Mouse (Mus musculus) ES-E14 (cell line): ENCODE measurements at regions not wholly inside any gene's neighbourhood (a gene's known extent, or its start where the extent isn't known, plus 50 kb on each side); places are given as distances from the start of the nearest gene placed in this dataset.

ENCODE experiments used
- DNase-seq: peaks from one replicate; pipeline ENCODE4 v3.0.0-alpha.2; 2013; ENCODE audit warnings: low read depth, low spot score
- H3K27ac ChIP-seq: 2 replicates; pipeline ENCODE4 v1.5.1; 2012; ENCODE audit warnings: low read depth, mild to moderate bottlenecking, low read length, moderate library complexity, mixed read lengths; ENCODE audit not compliant: poor library complexity, insufficient read depth, severe bottlenecking
- H3K36me3 ChIP-seq: 2 replicates; pipeline ENCODE4 v1.6.1; 2012; ENCODE audit warnings: mild to moderate bottlenecking, low read length, moderate library complexity, mixed read lengths; ENCODE audit not compliant: control insufficient read depth, poor library complexity, insufficient read depth, severe bottlenecking
- H3K4me1 ChIP-seq, 2 experiments: fragments of 150-350 bp in 1 of 2; sonication (generic) in 1 of 2; 2 replicates each; pipeline ENCODE4 v1.6.1; 2012; ENCODE audit warnings: low read length in 2 of 2, mild to moderate bottlenecking in 1 of 2, mixed read lengths in 1 of 2; ENCODE audit not compliant: control insufficient read depth in 2 of 2, insufficient read depth in 2 of 2, poor library complexity in 1 of 2
- H3K4me3 ChIP-seq, 2 experiments: fragments of 150-350 bp in 1 of 2; sonication (generic) in 1 of 2; 2 replicates each; pipeline ENCODE4 v1.5.1; 2012; ENCODE audit warnings: low read length in 2 of 2, low read depth in 1 of 2, mild to moderate bottlenecking in 1 of 2, mixed read lengths in 1 of 2; ENCODE audit not compliant: insufficient read depth in 1 of 2, poor library complexity in 1 of 2, severe bottlenecking in 1 of 2
- H3K9ac ChIP-seq: 2 replicates; pipeline ENCODE4 v1.6.1; 2012; ENCODE audit warnings: low read depth, mild to moderate bottlenecking, low read length, mixed read lengths; ENCODE audit not compliant: poor library complexity, insufficient read depth, severe bottlenecking
- H3K9me3 ChIP-seq: fragments of 150-350 bp; sonication (generic); 2 replicates; pipeline ENCODE4 v1.6.1; 2012; ENCODE audit warnings: low read depth, mild to moderate bottlenecking, low read length; ENCODE audit not compliant: control insufficient read depth, insufficient read depth
- CHD2 ChIP-seq: IDR thresholded peaks from 2 replicates; pipeline ENCODE4 v1.6.1; 2014; ENCODE audit warnings: mild to moderate bottlenecking, low read depth, low read length, inconsistent platforms
- HCFC1 ChIP-seq: IDR thresholded peaks from 2 replicates; pipeline ENCODE4 v1.6.1; 2012; ENCODE audit warnings: low read length, inconsistent platforms, borderline replicate concordance; ENCODE audit not compliant: insufficient read depth
- MAFK ChIP-seq: IDR thresholded peaks from 2 replicates; pipeline ENCODE4 v1.6.1; 2014; ENCODE audit warnings: mild to moderate bottlenecking, low read depth, low read length, inconsistent platforms; ENCODE audit not compliant: insufficient read depth
- ZC3H11A ChIP-seq: IDR thresholded peaks from 2 replicates; pipeline ENCODE4 v1.6.1; 2012; ENCODE audit warnings: low read depth, mild to moderate bottlenecking, inconsistent platforms, low read length, borderline replicate concordance
- ZNF384 ChIP-seq: IDR thresholded peaks from 2 replicates; pipeline ENCODE4 v1.6.1; 2012; ENCODE audit warnings: low read depth, low read length, inconsistent platforms
- in situ Hi-C, 2 experiments: fragments of 600-800 bp; cut with MboI; formaldehyde crosslinking; loops; one replicate each; pipeline ENCODE4 v1.15.1; 2025; ENCODE audit warnings: low sequenced_read_pairs in 2 of 2, inconsistent platforms in 1 of 2; ENCODE audit not compliant: unreplicated experiment in 2 of 2

- Histone ChIP-seq H3K4me1 (no peaks in the 10 kb centered on the region), H3K9ac (no peak overlapping the region), H3K27ac (no peak overlapping the region), H3K4me3 (no peak overlapping the region), H3K36me3 (no peaks in the 10 kb centered on the region), H3K9me3 (no peaks in the 10 kb centered on the region)
- no peak for DNase-seq
- TF ChIP-seq HCFC1: no peak
- no peak for TF ChIP-seq ZNF384
- in situ Hi-C loops: no loop called here
These were observed 1569.7 kb upstream of the Gm6569 start for GRCm38 (mm10) chr15:72264619-72265018.

GRCm38 (mm10) chr15:72283846-72284245 is 1550.5 kb upstream of the Gm6569 start:
- no peak overlapping the region for H3K4me3 ChIP-seq

GRCm38 (mm10) chr15:72296648-72297047 is 1537.7 kb upstream of the Gm6569 start:
- in situ Hi-C loops: no loop called here
- no peaks in the 10 kb centered on the region for H3K4me1 ChIP-seq
- no peak overlapping the region for H3K4me3 ChIP-seq
- H3K27ac ChIP-seq: no peak overlapping the region
- TF ChIP-seq MAFK (no peak), CHD2 (no peak), ZC3H11A (no peak), ZNF384 (no peak), HCFC1 (no peak)
- H3K9me3 ChIP-seq: no peaks in the 10 kb centered on the region
- H3K9ac ChIP-seq: no peak overlapping the region
- H3K36me3 ChIP-seq: no peaks in the 10 kb centered on the region
- no peak for DNase-seq

More at GRCm38 (mm10) chr15:72283846-72284245, 1550.5 kb upstream of the Gm6569 start:
- no peak for TF ChIP-seq MAFK
- no peaks in the 10 kb centered on the region for H3K9me3 ChIP-seq
- no peak overlapping the region for H3K27ac ChIP-seq
- DNase-seq: no peak
- in situ Hi-C loops: no loop called here
- H3K4me1 ChIP-seq: no peaks in the 10 kb centered on the region
- no peaks in the 10 kb centered on the region for H3K36me3 ChIP-seq
- H3K9ac ChIP-seq: no peak overlapping the region

GRCm38 (mm10) chr15:72312417-72312816 is 1521.9 kb upstream of the Gm6569 start:
- DNase-seq: no peak
- in situ Hi-C loops: no loop called here
- Histone ChIP-seq H3K9ac (no peak overlapping the region), H3K4me3 (no peak overlapping the region), H3K4me1 (no peaks in the 10 kb centered on the region), H3K27ac (no peak overlapping the region), H3K36me3 (no peaks in the 10 kb centered on the region), H3K9me3 (no peaks in the 10 kb centered on the region)
- no peak for TF ChIP-seq CHD2
- TF ChIP-seq HCFC1: no peak
- no peak for TF ChIP-seq MAFK
- TF ChIP-seq ZC3H11A: no peak
- TF ChIP-seq ZNF384: no peak

- Histone ChIP-seq H3K9ac (no peak overlapping the region), H3K36me3 (no peaks in the 10 kb centered on the region), H3K9me3 (no peaks in the 10 kb centered on the region), H3K4me3 (no peak overlapping the region), H3K4me1 (no peaks in the 10 kb centered on the region), H3K27ac (no peak overlapping the region)
- TF ChIP-seq CHD2: no peak
- in situ Hi-C loops: no loop called here
- DNase-seq: no peak
These were observed 1512.8 kb upstream of the Gm6569 start for GRCm38 (mm10) chr15:72321528-72321927.
